In the genomic region with DNA sequence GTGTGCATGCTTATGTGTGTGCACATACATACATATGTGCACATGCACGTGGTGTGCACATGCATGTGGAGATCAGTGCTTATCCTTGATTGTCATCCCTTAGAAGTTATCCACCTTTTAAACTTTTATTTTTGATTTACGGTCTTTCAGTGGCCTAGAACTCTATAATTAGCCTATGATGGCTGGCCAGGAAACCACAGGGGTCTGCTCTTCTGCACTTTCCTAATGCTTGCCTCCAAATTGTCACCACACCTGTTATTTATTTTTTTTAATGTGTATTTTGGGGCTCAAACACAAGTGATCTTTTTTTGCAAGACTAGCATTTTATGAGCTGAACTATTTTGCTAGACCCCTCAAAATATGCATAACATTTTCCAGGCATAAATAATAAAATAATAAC, we compare ENCODE assay signal across 16 mouse cellular contexts.
"Had no signal": no experiment of that assay in that cellular context is flagged by ENCODE, and none has a peak within 500 bp of the region (broad histone marks: within the 10 kb centered on the region; RNA-seq: fewer than 3 reads in every experiment).

No protein-coding gene starts in this region.

- ATAC-seq: forebrain, embryonic 13.5 days; forebrain, embryonic 14.5 days; forebrain, embryonic 15.5 days; forebrain, embryonic 16.5 days; forebrain, postnatal 0 days had no signal

- DNase-seq: cerebellum, adult 8-10 months; cerebellum, adult 9-11 months; embryo, embryonic 11 days; forebrain, postnatal 0 days; gastrocnemius, adult 2 months; gastrocnemius, postnatal 10 days; gastrocnemius, postnatal 14 days; gastrocnemius, postnatal 25 days; gastrocnemius, postnatal 36 days; heart, adult 11 months; heart, adult 18-20 months; heart, adult 2 months had no signal
